Mouse (Mus musculus): ENCODE measurements around the gene Ankrd44.

- TF ChIP-seq CTCF (IDR thresholded peaks at IDR 0.05; ENCODE audit: extremely low read depth, insufficient read length, insufficient replicate concordance, low read depth, low read length), result no peak
- no peak for TF ChIP-seq POLR2A (IDR thresholded peaks at IDR 0.05; ENCODE audit: low read depth, low read length)
These were observed 148.0 kb downstream of the Ankrd44 start for GRCm38 (mm10) chr1:54778151-54778550.

All from small intestine, adult 2 months (tissue).